Mouse (Mus musculus) ES-E14 (cell line): ENCODE results near the gene Ccl3.

Experiments
- CHD2 ChIP-seq: IDR thresholded peaks from 2 replicates; pipeline ENCODE4 v1.6.1; 2014; ENCODE audit warnings: mild to moderate bottlenecking, low read depth, low read length, inconsistent platforms
- HCFC1 ChIP-seq: IDR thresholded peaks from 2 replicates; pipeline ENCODE4 v1.6.1; 2012; ENCODE audit warnings: low read length, inconsistent platforms, borderline replicate concordance; ENCODE audit not compliant: insufficient read depth
- MAFK ChIP-seq: IDR thresholded peaks from 2 replicates; pipeline ENCODE4 v1.6.1; 2014; ENCODE audit warnings: mild to moderate bottlenecking, low read depth, low read length, inconsistent platforms; ENCODE audit not compliant: insufficient read depth
- ZC3H11A ChIP-seq: IDR thresholded peaks from 2 replicates; pipeline ENCODE4 v1.6.1; 2012; ENCODE audit warnings: low read depth, mild to moderate bottlenecking, inconsistent platforms, low read length, borderline replicate concordance
- ZNF384 ChIP-seq: IDR thresholded peaks from 2 replicates; pipeline ENCODE4 v1.6.1; 2012; ENCODE audit warnings: low read depth, low read length, inconsistent platforms

GRCm38 (mm10) chr11:83632744-83633143, 16.4 kb downstream of the Ccl3 start:
- TF ChIP-seq ZNF384 (no peak), ZC3H11A (no peak), MAFK (no peak), CHD2 (no peak), HCFC1 (no peak)
